Mouse (Mus musculus): Measurements from ENCODE around the gene Esrra.

The Esrra gene

DNA sequence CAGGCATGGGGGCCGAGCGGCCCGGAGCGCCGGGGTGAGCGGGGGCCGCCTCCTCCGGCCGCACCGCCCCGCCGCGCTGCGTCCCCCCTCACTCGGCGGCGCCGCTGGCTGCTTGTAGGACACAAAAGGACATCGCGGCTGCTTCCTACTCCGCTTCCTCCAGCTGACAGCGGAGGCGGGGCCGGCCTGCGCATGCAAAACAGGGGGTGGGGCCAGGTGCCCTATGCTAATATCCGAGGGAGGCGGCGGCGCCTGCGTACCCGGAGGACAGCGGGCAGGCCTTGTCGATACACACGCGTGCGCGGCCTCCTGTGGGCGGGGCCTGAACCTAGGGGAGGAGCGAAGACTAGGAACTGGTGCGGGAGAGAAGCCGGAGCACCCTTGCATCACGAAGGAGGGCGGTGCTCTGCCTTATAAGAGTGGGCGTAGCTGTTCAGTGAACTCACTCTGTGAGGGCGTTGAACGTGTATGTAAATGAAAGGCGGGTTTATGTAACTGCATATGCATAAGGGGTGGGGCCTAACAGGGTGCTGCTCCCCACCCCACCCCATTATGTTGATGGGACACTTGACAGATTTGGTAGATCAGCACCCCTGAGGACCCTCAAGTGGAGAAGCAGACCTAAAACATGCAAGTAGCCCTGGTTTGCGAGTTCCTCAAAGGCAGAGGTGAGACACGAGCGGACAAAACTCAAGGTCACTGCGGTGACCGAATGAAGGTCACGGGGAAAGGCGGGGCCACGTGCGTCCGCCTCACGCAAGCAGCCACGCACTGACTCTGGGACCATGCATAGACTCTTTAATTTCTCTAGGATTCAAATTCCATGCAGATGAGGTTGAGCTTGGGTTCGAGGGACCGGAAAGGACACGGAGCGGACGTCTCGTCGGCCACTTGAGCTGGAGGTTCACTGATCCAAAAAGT, at the start of gene Esrra:
Gene Esrra, minus strand, starts transcription at position 167 of the 921 bp plus-strand sequence.
- peak; percentile 100 for DNase-seq (ENCODE audit: low read depth)

DNA sequence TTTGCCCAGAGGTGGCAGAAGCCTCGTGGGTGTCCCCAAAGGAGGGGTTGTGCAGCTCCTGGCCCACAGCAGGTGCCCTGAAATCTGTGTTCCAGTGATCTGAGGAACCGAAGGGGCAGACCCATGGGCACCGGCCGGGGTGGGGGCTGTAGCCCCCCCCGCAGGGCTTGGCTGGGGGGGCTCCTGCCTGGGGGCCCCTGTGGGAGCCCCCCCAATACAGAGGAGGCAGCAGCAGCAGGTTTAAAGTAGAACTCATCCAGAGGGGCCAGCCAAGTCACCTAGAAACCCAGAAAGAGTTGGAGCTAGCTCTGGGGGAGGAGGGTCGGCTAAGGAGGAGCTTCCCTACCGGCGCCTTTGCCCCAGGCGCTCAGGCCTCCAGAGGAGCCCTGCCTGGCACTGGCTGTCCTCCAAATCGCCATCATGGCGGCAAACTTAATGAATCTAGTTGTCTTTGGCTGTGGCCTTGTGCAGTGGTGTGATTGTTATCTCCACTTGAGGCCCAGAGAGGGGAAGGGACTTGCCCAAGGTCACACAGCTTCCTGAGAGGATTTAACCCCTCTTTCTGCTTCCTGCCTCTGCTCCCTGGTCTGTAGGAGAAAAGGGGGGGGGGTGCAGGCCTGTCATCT, 49.0 kb upstream of the Esrra start:
- peak; percentile 38 for DNase-seq (ENCODE audit: low read depth)

- DNase-seq (ENCODE audit: low read depth) = peak; percentile 92
Measured at GRCm38 (mm10) chr19:6969665-6970381, 48.2 kb upstream of the Esrra start.

GRCm38 (mm10) chr19:6969291-6969664, 47.7 kb upstream of the Esrra start:
- no peak for DNase-seq (ENCODE audit: low read depth)

DNA sequence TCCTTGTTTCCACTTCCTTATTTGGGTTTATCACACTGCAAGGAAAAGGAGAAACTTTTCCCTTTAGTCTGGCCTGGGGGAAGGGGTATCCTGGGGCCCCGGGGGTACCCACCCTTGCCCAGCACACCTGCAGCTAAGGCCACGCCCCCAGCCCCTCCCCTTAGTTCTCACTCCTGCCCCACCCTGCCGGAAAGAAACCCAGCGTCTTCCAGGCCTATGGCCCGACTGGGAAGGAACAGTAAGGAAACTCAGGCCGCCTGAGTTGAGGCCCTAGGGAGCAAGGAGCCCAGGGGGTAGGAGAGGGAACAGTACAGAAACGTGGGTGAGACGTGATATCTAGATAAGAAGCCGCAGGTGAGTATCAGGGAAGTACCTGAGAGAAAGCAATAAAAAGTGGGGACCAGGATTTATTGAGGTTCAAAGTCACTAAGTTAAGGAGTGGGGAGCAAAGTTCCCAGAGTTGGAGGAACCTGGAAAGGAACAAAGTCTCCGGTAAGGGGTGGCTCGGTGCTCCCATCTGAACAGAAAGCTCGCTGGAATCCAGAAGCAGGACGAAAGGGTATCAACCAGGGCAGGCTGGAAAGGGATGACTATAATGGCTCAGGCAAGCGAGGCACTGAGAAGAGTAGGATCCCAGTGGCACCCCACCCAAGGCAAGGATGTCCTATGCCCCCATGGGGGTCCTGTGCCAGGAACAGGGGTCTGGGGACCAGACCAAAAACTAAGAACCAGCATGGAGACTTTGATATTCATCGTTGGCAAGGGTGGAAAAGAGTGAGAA, 47.1 kb upstream of the Esrra start:
- DNase-seq (ENCODE audit: low read depth) = peak; percentile 63

GRCm38 (mm10) chr19:6956461-6956860, 34.8 kb upstream of the Esrra start:
- DNase-seq (ENCODE audit: low read depth) = no peak

GRCm38 (mm10) chr19:6955424-6955823, 33.8 kb upstream of the Esrra start:
- DNase-seq (ENCODE audit: low read depth) = no peak

GRCm38 (mm10) chr19:6954046-6954445, 32.4 kb upstream of the Esrra start:
- peak; percentile 69 for DNase-seq (ENCODE audit: low read depth)

- peak; percentile 70 for DNase-seq (ENCODE audit: low read depth)
Measured at GRCm38 (mm10) chr19:6952712-6953037, 31.1 kb upstream of the Esrra start.

DNA sequence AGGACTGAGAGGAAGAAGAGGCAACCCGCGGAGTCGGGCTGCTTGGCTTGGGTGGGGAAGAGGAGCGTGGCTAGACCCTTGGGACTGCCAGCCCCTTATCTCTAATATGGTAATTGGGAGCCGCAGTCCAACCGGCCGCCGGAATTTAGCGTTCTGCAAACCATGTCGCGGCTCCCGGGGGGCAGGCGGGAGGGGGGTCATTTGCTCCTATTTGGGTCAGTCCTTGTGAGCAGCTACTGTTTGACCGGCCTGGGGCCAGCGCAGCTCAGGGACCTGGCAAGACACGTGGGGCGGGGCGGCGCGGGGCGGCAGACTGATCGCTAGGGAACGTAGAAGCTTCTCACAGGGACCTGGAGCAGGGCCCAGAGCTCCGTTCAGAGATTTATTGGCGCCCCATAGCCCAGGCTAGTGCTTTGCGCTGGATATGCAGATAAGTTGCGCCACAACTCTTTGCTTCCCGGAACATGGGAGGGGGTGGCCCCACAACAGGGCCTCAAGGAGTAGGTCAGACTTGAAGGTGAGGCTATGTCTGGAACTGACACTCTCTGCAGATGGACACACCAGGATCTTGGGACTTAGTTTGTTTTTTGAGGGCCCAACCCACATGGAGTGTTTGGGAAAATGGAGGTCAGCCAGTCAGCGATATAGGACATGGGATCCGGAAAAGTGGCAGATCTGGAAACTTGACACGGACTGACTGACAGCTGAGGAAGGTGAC, 30.5 kb upstream of the Esrra start:
- peak; percentile 92 for DNase-seq (ENCODE audit: low read depth)

GRCm38 (mm10) chr19:6951381-6951968, 29.9 kb upstream of the Esrra start:
- DNase-seq (ENCODE audit: low read depth) = peak; percentile 96

- peak; percentile 69 for DNase-seq (ENCODE audit: low read depth)
Measured at GRCm38 (mm10) chr19:6950613-6951153, 29.1 kb upstream of the Esrra start.

DNA sequence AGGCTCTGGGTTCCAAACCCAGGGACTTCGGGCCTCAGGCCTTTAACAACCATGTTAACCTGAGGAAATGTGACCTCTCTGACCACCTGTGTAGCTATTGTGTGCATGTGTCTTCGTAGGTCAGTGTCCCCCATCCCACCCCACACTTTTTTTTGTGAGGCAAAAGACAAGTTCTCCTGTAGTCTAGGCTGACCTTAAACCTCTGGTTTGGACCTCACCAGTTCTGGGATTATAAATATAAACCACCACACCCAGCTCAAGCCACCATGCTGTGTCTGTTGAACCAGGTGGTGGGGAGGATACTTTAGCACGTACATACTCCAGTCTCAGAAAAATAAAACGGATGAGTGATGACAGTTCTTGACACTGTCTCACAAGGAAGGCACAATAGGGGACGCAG, 28.3 kb upstream of the Esrra start:
- no peak for DNase-seq (ENCODE audit: low read depth)

GRCm38 (mm10) chr19:6949532-6949931, 27.9 kb upstream of the Esrra start:
- DNase-seq (ENCODE audit: low read depth) = no peak

DNA sequence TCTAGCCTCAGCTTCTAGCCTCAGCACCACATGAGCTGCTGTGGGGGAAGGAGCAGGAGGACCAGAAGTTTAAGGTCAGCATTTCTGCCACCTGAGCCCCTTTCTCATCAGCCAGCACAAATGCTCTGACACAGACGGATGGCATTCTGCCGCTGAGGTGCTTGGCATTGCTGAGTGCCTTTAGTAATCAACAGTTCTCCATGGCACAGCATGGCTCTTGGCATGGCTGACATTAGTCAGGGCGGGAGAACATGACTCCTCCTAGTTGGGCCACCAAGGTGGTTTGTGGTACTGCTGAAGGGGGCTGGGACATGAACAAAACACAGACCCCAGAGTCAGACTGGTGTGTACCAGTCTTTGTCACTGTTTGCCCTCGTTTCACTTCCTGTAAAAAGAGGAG, 26.6 kb upstream of the Esrra start:
- DNase-seq (ENCODE audit: low read depth) = no peak

- no peak for DNase-seq (ENCODE audit: low read depth)
Measured at GRCm38 (mm10) chr19:6947742-6948141, 26.1 kb upstream of the Esrra start.

GRCm38 (mm10) chr19:6943709-6944108, 22.1 kb upstream of the Esrra start:
- DNase-seq (ENCODE audit: low read depth) = no peak

GRCm38 (mm10) chr19:6942764-6943163, 21.2 kb upstream of the Esrra start:
- DNase-seq (ENCODE audit: low read depth) = no peak

DNA sequence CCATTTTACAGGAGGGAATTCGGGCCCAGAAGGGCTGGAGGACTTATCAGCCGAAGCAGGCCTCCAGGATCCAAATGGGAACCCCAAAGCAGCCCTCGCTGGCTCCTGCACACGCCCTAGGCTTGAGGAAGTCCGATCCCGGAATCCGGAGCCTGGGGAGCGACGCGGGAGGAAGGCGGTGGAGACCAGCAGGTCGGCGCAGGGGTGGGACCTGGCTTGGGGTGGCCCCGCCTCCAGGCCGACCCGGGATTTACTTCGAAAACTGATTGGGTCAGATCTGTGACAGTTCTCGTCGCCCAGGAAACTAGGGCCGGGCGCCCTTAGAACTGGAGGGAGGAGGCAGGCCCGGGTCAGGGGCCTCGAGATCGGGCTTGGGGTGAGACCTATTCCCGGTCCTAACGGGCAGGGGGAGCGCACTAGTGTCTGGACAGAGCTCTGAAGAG, 20.7 kb upstream of the Esrra start, which contains the start of gene Gpr137:
Gene Gpr137, minus strand, starts transcription at position 232 of the 443 bp plus-strand sequence.
- peak; percentile 98 for DNase-seq (ENCODE audit: low read depth)
